Mouse (Mus musculus) spleen, adult 10 weeks (tissue): ENCODE results near the gene Tcea2. TPM values are rescaled to one million over a fixed set of nuclear protein-coding genes. Genes with fewer than 3 reads are reported as not detected.

Experiments used
- polyA plus RNA-seq: library from polyadenylated mRNA; stranded (reverse); fragments of 350-450 nt; fragmentation: Illumina TruSeq; extraction: RNeasy Lipid Tissue Mini Kit (QIAGEN cat#74804); gene quantifications from one replicate; pipeline ENCODE4 v1.2.3, GENCODE M21; 2015; ENCODE audit warnings: low replicate concordance; ENCODE audit not compliant: insufficient read depth

The Tcea2 gene
- 21.4 TPM for polyA plus RNA-seq

DNA sequence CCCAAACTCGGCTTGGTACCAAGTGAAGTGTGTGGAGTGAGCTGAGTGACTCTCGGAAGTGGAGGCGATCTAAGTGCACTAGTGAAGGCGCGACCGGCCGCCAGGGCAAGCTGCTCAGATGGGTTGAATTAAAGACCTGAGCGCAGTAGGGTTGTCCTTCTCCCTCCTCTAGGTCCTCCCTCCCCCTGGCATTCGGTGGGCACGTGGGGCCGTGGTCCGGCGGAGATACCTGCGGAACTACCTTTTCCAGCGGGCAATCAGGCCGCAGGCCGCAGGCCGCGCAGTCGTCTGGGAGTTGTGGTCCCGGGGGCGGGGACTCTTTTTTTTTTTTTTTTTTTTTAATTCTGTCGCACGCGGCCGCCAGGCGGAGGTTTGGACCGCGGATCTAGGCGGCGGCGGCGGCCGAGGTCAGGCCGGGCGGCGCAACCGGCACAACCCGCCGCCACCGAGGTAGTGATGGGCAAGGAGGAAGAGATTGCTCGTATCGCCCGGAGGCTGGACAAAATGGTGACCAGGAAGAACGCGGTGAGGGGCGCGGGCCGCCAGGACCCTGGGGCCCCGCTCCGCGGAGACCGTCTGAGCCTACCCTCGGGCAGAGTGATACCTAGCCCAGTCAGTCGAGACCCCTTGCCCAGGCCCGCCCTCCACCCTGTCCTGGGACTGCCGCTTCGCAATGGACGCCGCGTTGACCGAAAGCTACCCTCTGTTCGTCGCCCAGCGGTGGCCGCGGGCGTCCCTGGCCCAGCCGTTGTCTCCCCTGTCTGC lies at the start of gene Tcea2:
Gene Tcea2 (plus strand): TSS at position 360 of the 765 bp plus-strand sequence.

DNA sequence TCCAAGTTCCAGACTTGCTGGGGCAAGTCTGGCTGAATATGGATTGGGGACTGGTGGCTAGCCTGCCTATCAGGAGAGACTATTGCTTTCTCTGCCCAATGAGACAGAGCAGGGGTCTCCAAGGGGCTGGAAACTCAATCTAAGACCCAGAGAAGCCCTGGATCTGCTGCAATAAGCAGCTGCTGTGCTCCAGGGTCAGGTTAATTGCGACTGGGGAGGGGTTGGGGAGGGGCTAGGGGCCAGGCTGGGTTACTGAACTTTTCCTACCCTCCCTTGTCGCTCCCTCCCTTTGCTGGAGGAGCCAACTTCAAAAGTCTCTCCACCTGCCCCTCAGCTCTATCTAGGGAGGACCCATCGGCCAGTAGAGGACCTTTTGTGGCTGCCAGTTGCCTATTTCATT lies 23.4 kb upstream of the Tcea2 start, which contains the start of gene Gm29797:
Gene Gm29797 (plus strand): TSS at position 301 of the 400 bp plus-strand sequence.

GRCm38 (mm10) chr2:181671326-181671725 lies 8.8 kb upstream of the Tcea2 start, which contains the start of gene Sox18:
TSS of gene Sox18 (minus strand) at chr2:181671640.

GRCm38 (mm10) chr2:181693339-181694280 lies 13.5 kb downstream of the Tcea2 start, which contains the start of gene Rgs19:
TSS of gene Rgs19 (minus strand) at chr2:181693977.

DNA sequence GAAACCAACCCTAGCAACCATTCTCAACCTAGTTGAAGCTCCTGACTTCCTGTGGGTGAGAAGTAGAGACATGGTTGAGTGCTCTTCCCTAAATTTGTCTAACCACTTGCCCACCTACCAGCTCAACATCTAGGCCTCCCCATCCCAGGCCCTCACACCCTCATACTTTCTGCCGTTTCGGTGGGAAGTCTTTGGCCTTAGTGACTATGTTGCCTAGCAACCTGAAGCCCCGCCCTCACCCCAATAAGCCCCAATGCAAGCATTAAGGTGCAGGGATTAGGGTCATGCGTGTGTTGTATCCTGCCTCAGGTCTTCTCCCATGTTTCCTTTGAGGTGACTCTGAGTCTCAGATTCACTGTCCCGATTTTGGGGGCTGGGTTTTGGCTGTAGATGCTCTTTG lies 18.1 kb downstream of the Tcea2 start, which contains the start of gene Lkaaear1:
Gene Lkaaear1 (minus strand): TSS at position 202 of the 400 bp plus-strand sequence.

DNA sequence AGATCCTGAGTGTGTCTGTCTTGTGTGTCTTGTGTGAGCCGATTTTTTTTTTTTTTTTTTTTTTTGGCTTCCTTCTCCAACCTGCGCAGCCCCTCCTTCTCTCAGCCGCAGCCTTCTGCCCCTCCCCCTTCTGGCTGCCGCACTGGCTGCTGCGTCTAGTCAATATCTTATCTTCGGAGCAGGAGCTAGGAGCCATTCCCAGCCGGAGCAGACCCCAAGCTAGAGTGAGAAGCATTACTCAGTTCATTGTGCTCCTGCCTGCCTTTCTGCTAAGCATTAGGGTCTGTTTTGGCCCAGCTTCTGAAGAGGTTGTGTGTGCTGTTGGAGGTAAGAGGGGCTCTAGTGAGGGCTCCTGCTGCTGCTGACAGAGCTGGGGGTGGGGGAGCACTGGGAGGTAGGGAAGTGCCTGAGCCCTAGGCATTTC lies 34.8 kb downstream of the Tcea2 start, which contains the start of gene Oprl1:
Gene Oprl1 (plus strand): TSS at position 114 of the 424 bp plus-strand sequence.

Other genes starting within 250 kb of the Tcea2 start
- 23.9 TPM for gene Zbtb46, start 220.9 kb upstream of the Tcea2 start, polyA plus RNA-seq
- gene Abhd16b, start 187.1 kb upstream of the Tcea2 start, polyA plus RNA-seq, result 0.26 TPM
- 59.1 TPM for gene Tpd52l2, start 183.2 kb upstream of the Tcea2 start, polyA plus RNA-seq
- 92.0 TPM for gene Dnajc5, start 159.8 kb upstream of the Tcea2 start, polyA plus RNA-seq
- gene Uckl1, start 95.4 kb upstream of the Tcea2 start, polyA plus RNA-seq, result 146 TPM
- gene Prpf6, start 88.4 kb upstream of the Tcea2 start, polyA plus RNA-seq, result 52.3 TPM
- gene Zfp512b, start 87.5 kb upstream of the Tcea2 start, polyA plus RNA-seq, result 25.9 TPM
- gene Samd10, start 81.1 kb upstream of the Tcea2 start, polyA plus RNA-seq, result 15.6 TPM
- not detected for gene Gm29797, start 23.3 kb upstream of the Tcea2 start, polyA plus RNA-seq
- 3.5 TPM for gene Sox18, start 8.7 kb upstream of the Tcea2 start, polyA plus RNA-seq
- 175 TPM for gene Rgs19, start 13.7 kb downstream of the Tcea2 start, polyA plus RNA-seq
- gene Lkaaear1, start 18.1 kb downstream of the Tcea2 start, polyA plus RNA-seq, result not detected
- gene Oprl1, start 34.7 kb downstream of the Tcea2 start, polyA plus RNA-seq, result 0.14 TPM
- gene Myt1, start 83.0 kb downstream of the Tcea2 start, polyA plus RNA-seq, result not detected
- 79.8 TPM for gene Pcmtd2, start 157.5 kb downstream of the Tcea2 start, polyA plus RNA-seq
- 25.1 TPM for gene Polr3k, start 184.0 kb downstream of the Tcea2 start, polyA plus RNA-seq